21 mouse cellular contexts compared by ENCODE assay signal in genomic region chr11:64543181-64543641, GRCm38 (mm10).
"Had no signal": no experiment of that assay in that cellular context is flagged by ENCODE, and none has a peak within 500 bp of the region (broad histone marks: within the 10 kb centered on the region; RNA-seq: fewer than 3 reads in every experiment).

No protein-coding gene starts in this region.

- H3K36me3 ChIP-seq: intestine, embryonic 15.5 days; limb, embryonic 10.5 days; limb, embryonic 13.5 days had no signal

- H3K4me1 ChIP-seq: megakaryocyte, embryonic 14.5 days had no signal

- H3K9me3 ChIP-seq: intestine, embryonic 15.5 days; limb, embryonic 10.5 days; limb, embryonic 13.5 days had no signal

- H3K4me3 ChIP-seq: intestine, embryonic 15.5 days; layer of hippocampus, adult 2 months; limb, embryonic 10.5 days; limb, embryonic 13.5 days; megakaryocyte, embryonic 14.5 days had no signal

- H3K4me2 ChIP-seq: limb, embryonic 13.5 days; liver, embryonic 11.5 days; midbrain, embryonic 11.5 days had no signal

- DNase-seq: kidney, adult 11 months; kidney, adult 8-10 months; kidney, postnatal 25 days; layer of hippocampus, adult 9-11 months; liver, postnatal 0 days; midbrain, embryonic 14.5 days; right cerebral cortex, adult 18-20 months; right cerebral cortex, postnatal 14 days; right cerebral cortex, postnatal 4 days; thymus, adult 2 months; thymus, postnatal 14 days; thymus, postnatal 4 days had no signal

- H3K9ac ChIP-seq: intestine, embryonic 15.5 days; limb, embryonic 13.5 days; liver, embryonic 14.5 days; liver, postnatal 0 days had no signal

- H3K27me3 ChIP-seq: intestine, embryonic 15.5 days had no signal

- H3K27ac ChIP-seq: intestine, embryonic 15.5 days; layer of hippocampus, adult 2 months; limb, embryonic 13.5 days; liver, embryonic 14.5 days; stomach, postnatal 0 days had no signal
